Mouse (Mus musculus) cerebellum, adult 2 months (tissue): ENCODE data around the gene Pparg.

Source experiments
- CTCF ChIP-seq: fragments of 200-500 bp; IDR thresholded peaks from 2 replicates; pipeline ENCODE4 v1.5.1; 2011; ENCODE audit warnings: low read depth, mild to moderate bottlenecking, control low read depth, low read length, moderate library complexity, borderline replicate concordance; ENCODE audit not compliant: insufficient read depth
- POLR2A ChIP-seq: fragments of 200-500 bp; IDR thresholded peaks from 2 replicates; pipeline ENCODE4 v1.6.1; 2011; ENCODE audit warnings: low read length, control low read depth, borderline replicate concordance; ENCODE audit not compliant: insufficient read depth

GRCm38 (mm10) chr6:115536169-115536568 is 175.4 kb downstream of the Pparg start:
- no peak for TF ChIP-seq CTCF
- no peak for TF ChIP-seq POLR2A
